Mouse (Mus musculus) retina, postnatal 7 days (tissue): Measurements from ENCODE around the gene Spats2.
"Not testable (repeated sequence)": the region's sequence is repeated elsewhere in the genome, so short reads cannot be mapped to it uniquely, and the experiment has no call there.

Experiments used
- DNase-seq: peaks from one replicate; pipeline ENCODE4 v3.0.0-alpha.2; 2012; ENCODE audit warnings: low read depth, low spot score

Spats2 gene

DNA sequence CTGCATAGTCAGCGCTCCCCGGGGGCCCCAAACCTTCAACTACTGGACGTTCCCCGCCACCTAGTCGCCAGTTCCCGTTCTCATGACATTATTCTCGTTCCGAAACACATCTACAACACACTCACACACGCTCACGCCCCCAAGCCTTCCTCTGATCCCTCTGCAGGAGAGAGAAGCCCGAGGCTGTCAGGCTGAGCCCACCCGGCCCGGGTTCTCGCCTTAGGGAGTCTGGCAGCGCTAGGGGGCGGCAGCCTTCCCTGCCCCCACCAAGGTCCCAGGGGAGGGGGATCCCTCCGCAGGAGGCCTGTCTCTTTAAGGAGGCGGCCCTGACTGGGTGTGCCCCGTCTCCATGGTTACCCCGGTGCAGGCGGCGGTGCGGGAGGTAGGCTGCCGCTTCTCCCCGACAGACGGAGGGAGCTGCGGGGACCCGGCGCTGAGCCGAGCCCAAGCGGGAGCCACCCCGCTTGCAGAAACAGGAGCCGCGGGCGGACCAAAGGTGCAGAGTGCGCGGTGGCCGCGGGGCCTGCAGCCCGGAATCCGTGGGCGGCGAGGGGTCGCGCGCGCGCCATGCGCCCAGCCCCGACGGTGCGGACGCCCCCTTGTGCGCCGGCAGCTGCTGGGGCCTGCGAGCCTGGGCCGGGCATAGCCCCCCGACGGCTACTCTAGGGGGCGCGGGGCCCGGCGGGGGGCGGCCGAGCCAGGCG, 98.6 kb downstream of the Spats2 start, which contains the start of gene Kcnh3:
TSS of gene Kcnh3 (plus strand) at position 654 of the 704 bp plus-strand sequence.
- no peak for DNase-seq

DNA sequence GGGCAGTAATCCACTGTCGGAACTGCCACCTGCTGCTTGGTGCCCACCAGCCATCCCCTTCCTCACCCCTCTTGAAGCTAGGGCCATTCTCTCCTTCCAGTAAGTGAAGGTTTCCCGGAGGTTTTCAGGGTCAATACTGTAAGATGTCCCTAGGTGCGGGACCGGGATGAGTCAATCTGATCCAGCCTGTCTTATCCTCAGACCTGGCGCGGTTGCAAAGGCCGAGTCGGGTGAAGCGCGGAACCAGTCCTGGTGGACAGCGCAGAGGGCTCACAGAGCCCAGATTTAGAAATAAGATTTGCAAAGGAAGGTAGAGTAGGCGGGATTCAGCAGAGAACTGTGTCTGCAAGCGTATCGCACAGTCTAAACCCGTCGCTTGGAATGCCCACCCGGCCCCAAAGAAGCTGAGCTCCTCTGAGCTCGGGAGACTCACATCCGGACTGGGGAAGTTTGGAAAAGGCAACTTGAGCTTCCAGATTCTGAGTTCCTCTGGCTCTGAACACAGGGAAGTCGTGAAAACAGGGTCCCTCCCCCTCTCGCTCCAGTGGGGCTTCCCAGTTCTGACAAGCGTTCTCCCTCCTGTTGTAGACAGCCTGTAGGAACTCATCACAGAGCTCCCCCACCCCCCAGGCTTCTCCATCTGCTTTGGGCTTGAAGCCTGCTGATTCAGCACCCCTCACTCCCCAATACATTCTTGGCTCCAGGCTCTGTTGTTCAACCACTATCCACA, 99.5 kb downstream of the Spats2 start:
- DNase-seq: no peak

DNA sequence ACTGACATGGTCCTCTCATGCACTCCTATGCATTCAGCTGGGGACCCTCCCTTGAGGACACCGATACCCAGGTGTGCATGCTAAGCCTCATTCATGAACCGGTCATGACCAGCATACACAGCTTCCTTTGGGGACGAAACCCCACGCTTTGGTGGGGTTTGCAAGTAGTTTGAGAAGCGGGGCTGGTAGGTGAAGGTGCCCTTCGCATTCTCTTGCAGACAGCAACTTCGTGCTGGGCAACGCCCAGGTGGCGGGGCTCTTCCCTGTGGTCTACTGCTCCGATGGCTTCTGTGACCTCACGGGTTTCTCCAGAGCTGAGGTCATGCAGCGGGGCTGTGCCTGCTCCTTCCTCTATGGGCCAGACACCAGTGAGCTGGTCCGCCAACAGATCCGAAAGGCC, 100.4 kb downstream of the Spats2 start:
- no peak for DNase-seq

DNA sequence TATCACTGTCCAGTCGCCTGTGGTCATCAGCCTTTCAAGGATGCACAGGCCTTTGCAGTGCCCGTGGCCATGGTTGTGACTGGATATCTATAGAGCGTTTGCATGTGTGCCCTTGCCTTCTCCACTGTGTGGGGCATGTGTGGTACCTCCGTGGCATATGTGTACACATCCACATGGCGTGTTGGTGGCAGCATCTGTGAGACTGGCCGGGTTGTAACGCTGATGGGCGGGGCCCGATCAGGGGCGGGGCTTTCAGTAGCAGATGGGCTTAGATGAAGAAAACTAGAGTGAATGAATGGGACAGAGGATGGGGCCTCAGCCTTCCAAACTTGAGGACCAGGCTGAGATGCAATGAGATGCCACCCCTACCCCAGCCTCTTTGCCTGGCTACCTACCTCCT, 106.3 kb downstream of the Spats2 start:
- no peak for DNase-seq

DNA sequence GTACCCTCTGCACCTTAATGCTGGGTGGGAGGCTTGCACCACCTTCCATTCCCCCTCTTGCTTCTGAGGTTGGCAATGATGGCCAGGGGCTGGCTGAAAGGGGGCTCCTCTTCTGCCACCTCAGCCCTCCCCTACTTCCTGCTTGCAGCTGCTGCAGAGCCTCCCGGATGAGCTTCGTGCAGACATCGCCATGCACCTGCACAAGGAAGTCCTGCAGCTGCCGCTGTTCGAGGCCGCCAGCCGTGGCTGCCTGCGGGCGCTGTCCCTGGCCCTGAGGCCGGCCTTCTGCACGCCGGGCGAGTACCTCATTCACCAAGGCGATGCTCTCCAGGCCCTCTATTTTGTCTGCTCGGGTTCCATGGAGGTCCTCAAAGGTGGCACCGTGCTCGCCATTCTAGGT, 108.0 kb downstream of the Spats2 start:
- DNase-seq: no peak

DNA sequence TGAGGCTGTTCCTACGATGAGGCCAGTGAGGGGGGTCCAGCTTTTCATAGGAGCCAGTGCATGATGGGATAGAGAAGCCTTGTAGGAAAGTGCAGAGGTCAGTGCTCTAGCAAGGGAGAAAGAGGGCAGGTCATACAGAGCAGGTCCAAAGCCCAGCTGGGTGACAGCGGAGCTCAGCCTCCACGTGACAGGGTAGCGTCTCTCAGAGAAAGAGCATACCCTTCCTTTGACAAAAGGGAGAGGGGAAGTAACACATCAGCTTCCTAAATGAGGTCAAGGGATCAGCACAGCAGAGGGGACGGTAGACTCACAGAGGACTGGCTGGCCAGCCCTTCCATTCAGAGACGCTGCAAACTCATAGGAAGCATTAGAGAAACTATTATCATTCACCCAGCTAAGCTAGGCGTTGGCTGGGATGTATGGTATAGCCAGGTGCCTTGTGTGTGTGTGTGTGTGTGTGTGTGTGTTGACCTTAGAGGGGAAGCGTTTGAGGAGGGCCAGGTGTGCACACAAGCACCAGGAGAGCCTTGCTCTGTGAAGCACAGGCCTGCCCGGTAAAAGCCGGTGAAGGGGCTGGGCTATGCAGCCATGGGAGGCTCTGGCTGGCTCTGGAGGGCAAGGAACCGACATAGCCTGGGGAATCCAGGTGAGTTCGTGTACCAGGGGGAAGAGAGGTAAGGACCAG, 108.8 kb downstream of the Spats2 start:
- no peak for DNase-seq

DNA sequence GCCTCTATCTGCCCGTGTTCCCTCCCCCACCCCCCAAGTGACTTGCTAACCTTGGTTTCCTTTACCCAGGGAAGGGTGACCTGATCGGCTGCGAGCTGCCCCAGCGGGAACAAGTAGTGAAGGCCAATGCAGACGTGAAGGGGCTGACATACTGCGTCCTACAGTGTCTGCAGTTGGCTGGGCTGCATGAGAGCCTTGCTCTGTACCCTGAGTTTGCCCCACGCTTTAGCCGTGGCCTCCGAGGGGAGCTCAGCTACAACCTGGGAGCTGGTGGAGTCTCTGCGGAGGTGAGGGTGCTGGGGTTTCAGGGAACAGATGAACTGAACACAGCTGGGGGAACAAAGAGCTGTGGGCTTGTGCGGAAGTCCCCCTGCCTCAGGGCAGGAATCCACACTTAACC, 112.3 kb downstream of the Spats2 start:
- DNase-seq: no peak

DNA sequence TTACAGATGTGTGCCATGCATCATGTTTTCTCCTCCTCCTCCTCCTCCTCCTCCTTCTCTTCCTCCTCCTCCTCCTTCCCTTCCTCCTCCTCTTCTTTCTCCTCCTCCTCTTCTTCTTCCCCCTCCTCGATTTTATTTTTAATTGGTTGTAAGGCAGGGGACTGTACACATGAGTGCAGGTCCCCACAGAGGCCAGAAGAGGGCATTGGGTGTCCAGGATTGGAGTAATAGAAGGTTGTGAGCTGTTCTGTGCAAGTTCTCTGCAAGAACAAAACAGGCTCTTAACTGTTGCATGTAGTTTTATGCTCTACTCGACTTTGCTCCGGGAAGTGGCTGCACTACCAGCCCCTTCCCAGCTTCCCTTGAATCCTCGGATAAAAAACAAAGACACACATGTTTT, 114.4 kb downstream of the Spats2 start:
- no peak for DNase-seq

DNA sequence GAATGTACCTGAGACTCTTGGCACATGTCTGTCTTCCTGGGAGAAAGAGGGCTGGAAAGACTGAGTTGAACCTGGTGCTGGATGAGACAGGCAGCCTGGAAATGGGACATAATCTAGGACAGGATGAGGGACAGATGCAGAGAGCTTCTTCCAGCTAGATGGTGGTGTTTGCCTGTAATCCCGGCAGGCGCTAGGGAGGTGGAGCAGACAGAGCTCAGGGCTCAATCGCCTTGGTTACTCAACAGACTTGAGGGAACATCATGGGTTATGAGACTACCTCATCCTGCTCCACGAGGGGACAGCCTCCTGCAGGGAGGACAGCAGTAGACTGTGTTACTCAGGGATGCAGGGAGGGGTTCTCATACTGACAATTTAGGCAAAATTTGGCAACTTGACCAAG, 115.5 kb downstream of the Spats2 start:
- DNase-seq: no peak

DNA sequence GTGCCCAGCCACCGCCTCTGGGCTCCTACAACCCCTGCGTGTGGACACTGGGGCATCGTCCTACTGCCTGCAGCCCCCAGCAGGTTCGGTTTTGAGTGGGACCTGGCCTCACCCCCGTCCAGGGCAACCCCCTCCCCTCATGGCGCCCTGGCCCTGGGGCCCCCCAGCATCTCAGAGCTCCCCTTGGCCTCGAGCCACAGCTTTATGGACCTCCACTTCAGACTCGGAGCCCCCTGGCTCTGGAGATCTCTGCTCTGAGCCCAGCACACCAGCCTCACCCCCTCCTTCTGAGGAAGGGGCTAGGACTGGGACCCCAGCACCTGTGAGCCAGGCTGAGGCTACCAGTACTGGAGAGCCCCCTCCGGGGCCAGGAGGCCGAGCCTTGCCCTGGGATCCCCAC, 116.3 kb downstream of the Spats2 start:
- no peak for DNase-seq

DNA sequence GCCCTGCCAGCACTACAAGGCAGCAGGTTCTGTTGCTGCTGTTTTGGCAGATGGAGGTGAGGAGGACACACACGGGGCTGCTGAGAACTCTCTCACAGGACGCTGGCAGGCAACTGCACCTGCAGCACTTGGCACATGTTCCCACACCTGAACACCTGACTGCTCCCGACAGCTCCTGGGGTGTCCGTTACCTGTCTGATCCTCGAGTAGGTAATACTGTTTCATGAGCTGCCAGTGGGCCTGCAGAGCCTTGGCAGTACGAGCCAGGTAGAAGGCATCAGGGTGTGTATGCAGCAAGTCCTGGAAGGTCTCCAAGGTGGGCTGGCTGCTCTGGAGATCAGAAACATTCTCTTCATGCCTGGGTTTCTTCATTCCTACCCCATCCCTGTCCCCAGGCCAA, 121.0 kb downstream of the Spats2 start:
- not testable (repeated sequence) for DNase-seq

DNA sequence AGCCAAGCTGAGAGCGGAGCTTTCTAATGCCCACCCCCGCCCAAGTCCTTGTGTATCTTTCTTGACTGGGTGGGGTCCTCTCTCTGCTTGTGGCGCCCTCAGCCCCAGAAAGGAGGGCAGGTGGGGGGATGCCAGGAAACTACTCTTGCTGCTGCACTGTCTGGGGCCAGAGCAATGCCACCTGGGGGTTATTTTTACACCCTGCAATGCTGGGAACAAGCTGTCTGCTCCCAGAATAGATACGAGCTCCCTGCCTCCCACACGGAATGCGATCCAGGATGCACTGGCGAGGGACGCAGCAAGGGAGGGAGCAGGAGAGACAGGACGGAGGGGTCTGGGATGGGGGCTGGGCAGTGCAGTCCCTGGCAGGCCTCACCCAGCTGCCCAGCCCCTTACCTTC, 123.3 kb downstream of the Spats2 start:
- DNase-seq: no peak

DNA sequence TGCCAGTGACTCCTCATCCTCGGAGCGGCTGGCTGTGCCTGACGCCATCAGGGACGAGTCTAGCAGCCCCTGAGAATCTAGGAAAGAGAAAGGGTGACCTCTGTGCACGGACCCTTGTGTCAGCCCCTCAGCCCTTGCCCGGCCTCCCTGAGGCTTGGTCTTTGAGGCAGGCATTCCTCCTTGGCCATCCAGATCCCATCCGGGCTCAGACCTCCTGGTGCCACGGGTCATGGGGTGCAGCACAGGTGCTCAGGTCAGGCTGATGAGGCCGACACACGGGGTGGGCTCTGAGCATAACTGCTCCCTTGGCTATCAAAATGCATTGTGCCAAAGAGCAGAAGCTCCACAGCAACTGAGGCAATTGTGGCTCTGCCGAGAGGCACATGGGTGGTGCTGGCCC, 124.2 kb downstream of the Spats2 start:
- no peak for DNase-seq

DNA sequence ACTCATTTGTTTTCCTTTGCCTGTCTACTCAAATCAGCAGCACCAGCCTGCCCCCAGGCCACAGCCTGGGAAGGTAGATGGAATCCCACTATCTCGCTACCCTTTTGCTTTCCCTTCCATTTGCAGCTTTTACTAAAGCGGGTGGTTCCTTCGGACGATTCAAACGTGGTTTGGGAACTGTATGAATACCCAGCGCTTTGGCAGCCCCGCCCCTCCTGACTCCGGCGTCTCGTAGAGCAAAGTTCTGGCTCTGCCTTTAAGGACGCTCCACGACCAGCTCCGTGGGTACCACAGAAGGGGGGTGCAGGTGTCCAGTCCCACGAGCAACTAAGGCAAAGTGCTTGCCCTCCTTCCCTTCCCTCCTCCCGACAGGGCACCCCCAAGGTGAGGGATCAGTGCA, 125.4 kb downstream of the Spats2 start:
- not testable (repeated sequence) for DNase-seq

DNA sequence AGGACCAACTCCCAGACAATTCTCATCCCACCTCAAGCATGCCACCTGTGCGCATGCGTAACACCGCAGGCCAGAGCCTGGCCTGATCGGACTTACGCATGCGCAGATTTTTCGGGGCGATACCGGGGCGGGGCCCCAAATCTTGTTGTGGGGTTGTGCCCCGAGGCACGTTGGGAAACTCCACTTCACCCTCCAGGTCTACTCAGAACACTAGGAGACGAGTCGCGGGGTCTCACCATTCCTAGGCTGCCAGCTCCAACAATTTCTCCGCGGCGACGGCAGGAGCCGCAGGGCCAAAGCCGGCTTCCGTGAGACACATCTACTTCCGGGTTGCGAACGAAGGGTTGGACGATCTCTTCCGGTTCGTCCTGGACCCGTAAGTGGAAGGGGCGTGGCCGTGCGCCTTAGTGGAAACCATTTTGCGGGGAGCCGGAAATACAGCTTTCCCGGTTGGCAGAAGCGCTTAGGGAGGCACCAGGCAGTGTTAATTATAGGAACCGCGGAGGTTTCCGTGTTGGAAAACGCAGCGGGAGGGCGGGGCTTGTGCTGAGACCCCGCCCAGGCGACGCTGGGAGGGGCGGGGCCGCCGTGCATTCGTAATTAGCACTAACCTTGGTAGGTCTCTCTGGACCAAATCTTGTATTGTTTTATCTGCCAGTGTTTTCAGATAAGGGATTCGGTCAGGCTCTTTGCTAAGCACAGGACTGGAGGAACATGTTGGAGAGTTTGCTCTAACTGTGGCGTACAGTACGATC, 126.1 kb downstream of the Spats2 start, which contains the start of gene Mcrs1:
TSS of gene Mcrs1 (minus strand) at position 336 of the 755 bp plus-strand sequence.
- DNase-seq: peak; percentile 99

DNA sequence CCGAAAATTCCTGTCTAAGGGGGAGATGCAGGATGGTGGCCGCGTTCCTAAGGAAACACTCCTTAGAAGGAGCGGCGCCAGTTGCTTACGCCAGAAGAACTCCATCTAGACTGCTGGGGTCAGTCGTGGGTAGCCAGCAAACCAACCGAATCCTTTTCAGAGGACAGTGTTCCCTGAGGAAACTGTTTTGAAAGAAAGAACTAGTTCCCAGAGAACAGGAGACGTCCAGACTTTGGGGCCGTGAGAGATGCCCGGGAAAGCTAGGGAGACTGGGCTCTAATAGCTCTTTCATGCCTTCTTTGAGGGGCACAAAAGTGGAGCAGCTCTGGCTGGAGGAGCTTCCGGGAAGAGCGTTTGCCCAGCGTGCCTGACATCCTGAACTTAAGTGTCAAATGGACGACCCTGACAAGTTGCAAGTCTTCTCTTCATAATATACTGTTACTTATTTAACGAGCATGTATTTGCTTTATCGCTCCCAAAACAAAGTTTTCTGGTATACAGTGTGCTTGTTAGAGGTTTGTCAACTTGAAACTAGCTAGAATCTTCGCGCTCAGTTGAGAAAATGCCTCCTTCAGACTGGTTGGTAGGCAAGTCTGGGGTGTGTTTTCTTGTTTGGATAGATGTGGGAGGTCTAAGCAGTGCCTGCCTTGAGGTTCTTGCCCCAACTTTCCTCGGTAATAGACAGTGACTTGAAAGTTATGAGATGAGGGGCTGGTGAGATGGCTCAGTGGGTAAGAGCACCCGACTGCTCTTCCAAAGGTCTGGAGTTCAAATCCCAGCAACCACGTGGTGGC, 126.9 kb downstream of the Spats2 start:
- no peak for DNase-seq

DNA sequence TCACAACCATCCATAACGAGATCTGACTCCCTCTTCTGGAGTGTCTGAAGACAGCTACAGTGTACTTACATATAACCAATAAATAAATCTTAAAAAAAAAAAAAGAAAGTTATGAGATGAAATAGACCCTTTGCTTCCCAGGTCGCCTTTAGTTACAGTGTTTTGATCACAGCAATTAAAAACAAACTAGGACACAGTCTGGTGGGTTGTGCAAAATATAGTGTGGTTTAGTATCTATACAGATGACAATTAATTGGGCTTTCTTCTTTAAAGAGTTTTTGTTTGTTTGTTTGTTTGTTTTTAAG, 127.4 kb downstream of the Spats2 start:
- not testable (repeated sequence) for DNase-seq

DNA sequence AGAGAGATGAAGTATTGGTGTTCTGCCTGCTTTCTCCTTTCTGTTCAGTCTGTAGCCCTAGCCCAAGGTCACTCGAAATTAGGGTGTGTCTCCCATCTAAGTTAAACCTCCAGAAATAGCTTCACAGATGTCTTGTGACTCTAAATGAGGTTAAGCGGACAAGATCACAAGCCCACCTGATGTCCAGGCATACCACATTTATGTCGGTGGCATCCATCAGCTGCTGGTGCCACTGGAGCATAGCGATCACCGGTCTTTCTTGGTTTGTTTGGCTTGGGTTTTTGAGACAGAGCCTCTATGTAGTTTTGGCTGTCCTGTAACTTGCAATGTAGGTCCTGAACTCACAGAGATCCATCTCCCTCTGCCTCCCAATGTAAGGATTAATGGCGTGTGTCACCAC, 128.1 kb downstream of the Spats2 start:
- DNase-seq: no peak

DNA sequence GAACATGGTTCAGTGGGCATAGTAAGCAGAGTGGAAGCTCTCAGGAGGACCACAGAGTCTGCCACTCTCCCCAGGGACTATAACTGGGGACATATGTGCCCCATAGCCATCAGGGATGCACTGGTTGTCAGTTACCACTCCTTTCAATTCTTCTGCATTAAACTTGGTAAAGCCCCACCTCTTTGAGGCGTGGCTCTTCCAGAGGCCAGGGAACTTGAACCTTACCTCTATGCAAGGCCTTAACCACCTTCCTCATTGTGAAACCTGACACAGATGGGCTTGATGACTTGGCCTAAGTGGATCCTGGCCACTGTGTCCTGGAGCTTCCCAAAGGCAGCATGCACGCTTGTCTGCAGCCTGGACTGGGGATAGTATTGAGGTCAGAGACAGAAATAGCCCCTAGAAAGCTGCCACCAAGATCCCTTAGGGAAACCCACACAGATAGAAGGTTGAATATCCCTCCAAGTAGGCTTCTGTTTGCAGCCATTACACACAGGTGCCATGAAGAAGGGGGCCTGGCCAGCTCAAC, 128.8 kb downstream of the Spats2 start:
- DNase-seq: no peak

DNA sequence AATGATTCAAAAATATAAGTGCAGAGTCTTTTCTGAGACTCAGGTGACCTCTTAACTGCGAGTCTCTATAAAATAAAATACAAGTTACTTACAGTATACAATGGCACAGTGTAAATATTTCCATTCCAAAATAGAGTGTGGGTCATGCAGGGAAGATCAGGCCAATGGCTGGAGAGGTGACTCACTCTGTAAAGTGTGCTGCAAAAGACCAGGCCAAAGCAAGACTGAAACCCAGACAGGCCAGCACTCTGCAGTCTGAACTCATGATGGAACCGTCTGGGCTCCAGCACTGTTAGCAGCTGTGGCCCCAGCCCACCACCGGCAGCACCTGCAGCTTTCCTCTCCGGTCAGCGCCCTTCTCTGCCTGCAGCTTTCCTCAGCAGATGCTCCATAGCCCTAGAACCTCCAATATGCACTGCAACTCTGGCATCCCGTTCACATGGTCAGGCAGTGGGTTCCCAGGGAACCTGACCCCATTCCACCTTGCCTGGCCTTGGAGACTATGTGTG, 129.6 kb downstream of the Spats2 start:
- DNase-seq: no peak
